Mouse (Mus musculus): Measurements from ENCODE around the gene Atp2a2. TPM values are rescaled to one million over a fixed set of nuclear protein-coding genes. Genes with fewer than 3 reads are reported as not detected.
"Not testable (repeated sequence)": the region's sequence is repeated elsewhere in the genome, so short reads cannot be mapped to it uniquely, and the experiment has no call there.

Gene Atp2a2
- total RNA-seq, 2 experiments from 2014 or later = 213 to 317 TPM

DNA sequence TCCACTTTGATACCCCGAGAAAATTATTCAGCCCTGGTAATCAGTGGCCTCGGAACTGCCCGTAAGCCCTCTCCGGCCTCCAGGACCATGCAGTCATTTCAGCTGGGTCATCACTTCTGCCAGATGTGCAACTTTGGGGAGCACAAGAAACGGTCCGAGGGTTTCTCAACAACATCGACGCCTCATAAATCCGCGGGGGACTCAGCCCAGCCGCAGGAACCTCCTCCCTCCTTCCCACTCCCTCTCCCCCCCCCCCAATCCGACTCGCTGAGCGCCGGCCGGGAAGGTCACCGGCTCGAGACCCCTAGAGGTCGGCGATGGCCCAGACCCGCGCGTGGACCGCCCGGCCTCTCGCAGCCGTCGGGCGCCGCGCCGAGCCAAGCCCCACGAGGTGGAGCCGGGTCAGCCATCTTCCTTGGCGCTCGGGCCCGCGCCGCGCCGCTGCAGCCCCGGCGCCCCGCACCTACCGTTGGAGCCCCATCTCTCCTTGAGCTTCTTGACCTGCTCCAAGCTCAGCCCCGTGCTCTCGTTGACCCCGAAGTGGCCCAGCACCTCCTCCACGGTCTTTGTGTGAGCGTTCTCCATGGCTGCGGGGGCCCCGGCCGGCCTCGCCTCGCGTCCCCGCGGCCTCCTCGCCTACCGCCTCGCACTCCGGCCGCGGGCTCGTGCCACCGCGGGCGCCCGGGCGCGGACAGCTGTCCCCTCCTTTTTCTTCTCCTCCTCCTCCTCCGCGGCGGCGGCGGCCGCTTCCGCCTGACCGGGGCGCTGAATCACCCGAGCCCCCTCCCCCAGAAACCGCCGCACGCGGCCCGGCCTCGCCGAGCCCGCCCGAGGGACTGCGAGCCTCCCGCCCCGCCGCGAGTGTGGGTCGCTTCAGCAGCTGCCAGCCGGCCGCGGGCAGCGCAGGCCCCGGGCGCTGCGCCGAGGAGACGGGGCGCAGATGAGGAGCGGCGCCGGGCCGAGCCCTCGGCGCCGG is 636 bp downstream of the Atp2a2 start:
- peak; percentile 77 for DNase-seq
- intact Hi-C loops (cut with DNase I; ENCODE audit: low total_unique reads) = no loop called here

GRCm38 (mm10) chr5:122500563-122500962 is 1.5 kb downstream of the Atp2a2 start:
- intact Hi-C loops (cut with DNase I; ENCODE audit: low total_unique reads) = no loop called here
- DNase-seq = no peak

DNA sequence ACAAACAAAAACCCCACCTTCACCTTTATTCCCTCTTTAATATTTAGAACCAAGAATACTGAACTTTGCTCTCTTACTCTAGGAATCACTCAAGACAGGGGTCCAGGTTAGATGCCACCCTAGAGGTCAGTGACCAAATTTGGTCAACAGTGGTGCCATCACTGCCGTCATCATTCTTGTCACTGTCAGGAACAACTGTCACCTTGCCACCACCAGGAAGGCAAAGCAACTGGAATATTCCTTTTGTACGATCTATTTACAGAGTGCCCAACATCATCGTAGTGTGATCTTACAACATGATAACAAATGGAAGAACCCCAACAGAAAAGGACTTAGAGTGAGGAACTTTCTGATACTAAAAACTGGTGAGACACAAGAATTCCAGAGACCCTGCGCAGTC is 1.9 kb downstream of the Atp2a2 start:
- no peak for DNase-seq
- intact Hi-C loops (cut with DNase I; ENCODE audit: low total_unique reads) = no loop called here

DNA sequence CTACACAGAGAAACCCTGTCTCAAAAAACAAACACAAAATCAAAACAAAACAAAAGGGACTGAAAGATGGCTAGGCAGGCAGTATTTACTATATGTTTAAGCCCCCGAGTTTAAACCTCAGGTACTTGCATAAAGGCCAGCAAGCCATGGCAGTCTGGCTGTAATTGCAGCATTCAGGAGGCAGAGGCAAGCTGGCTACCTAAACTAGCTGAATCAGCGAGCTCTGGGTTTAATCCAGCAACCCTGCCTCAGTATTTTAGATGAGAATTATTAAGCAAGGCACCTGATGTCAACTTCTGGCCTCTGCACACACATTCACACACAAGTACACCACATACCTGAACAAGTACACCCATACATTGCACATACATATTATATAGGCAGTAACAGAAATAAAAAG is 4.0 kb downstream of the Atp2a2 start:
- intact Hi-C loops (cut with DNase I; ENCODE audit: low total_unique reads) = no loop called here
- no peak for DNase-seq

DNA sequence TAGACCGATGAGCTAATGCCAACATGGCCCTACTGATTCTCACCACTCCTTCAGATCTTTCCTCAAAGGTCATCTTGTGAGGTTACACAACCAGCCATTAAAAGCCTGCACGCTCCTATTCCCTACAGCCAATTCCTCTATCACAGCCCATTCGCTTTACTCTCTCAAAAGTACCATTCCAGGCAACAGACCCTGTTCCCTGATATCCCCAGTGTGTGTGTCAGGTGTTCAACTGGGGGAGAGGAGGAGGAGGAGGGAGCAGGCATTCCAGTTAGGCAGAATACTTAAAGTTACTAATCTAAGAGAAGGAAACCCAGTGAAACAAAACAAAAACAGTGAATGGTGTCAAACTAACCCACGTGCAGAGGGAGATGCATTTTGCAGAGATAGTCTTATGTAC is 5.0 kb downstream of the Atp2a2 start:
- DNase-seq = no peak
- intact Hi-C loops (cut with DNase I; ENCODE audit: low total_unique reads) = no loop called here

GRCm38 (mm10) chr5:122494449-122494848 is 7.6 kb downstream of the Atp2a2 start:
- intact Hi-C loops (cut with DNase I; ENCODE audit: low total_unique reads) = no loop called here
- DNase-seq = no peak

- no peak for DNase-seq
- intact Hi-C loops (cut with DNase I; ENCODE audit: low total_unique reads) = no loop called here
These were observed 9.0 kb downstream of the Atp2a2 start for GRCm38 (mm10) chr5:122493035-122493434.

GRCm38 (mm10) chr5:122491385-122491784 is 10.6 kb downstream of the Atp2a2 start:
- intact Hi-C loops (cut with DNase I; ENCODE audit: low total_unique reads) = no loop called here

GRCm38 (mm10) chr5:122490148-122490547 is 11.9 kb downstream of the Atp2a2 start:
- intact Hi-C loops (cut with DNase I; ENCODE audit: low total_unique reads) = no loop called here
- DNase-seq = no peak

More at GRCm38 (mm10) chr5:122491385-122491784, 10.6 kb downstream of the Atp2a2 start:
- DNase-seq = no peak

DNA sequence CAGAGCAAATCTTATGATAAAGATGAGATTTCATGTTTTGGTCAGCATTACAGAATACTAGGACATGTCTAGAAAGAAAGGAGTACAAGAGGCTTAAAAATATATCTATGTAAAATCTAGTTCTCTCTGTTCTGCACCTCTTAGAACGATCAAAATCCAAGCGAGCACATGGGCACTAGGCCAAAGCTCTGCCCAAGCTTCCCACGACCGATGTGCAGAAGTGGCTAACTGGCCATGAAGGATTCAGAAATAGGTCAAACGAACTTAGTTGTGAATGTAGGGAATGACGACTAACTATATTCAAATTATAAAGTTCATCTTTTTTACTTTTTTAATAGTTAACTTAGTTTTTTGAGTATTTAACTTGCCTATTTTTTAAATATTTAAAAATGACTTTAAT is 14.2 kb downstream of the Atp2a2 start:
- DNase-seq = no peak
- intact Hi-C loops (cut with DNase I; ENCODE audit: low total_unique reads) = no loop called here

- intact Hi-C loops (cut with DNase I; ENCODE audit: low total_unique reads); DNase-seq: not testable (repeated sequence)
These were observed 15.8 kb downstream of the Atp2a2 start for GRCm38 (mm10) chr5:122486243-122486642.

GRCm38 (mm10) chr5:122482733-122483391 is 19.2 kb downstream of the Atp2a2 start:
- intact Hi-C loops (cut with DNase I; ENCODE audit: low total_unique reads) = no loop called here
- DNase-seq = no peak

GRCm38 (mm10) chr5:122481844-122482243 is 20.2 kb downstream of the Atp2a2 start:
- DNase-seq = no peak
- intact Hi-C loops (cut with DNase I; ENCODE audit: low total_unique reads) = no loop called here

GRCm38 (mm10) chr5:122479131-122479530 is 22.9 kb downstream of the Atp2a2 start:
- DNase-seq = no peak
- intact Hi-C loops (cut with DNase I; ENCODE audit: low total_unique reads) = no loop called here

- intact Hi-C loops (cut with DNase I; ENCODE audit: low total_unique reads) = no loop called here
- no peak for DNase-seq
These were observed 24.5 kb downstream of the Atp2a2 start for GRCm38 (mm10) chr5:122477492-122477891.

- intact Hi-C loops (cut with DNase I; ENCODE audit: low total_unique reads) = no loop called here
- no peak for DNase-seq
These were observed 25.9 kb downstream of the Atp2a2 start for GRCm38 (mm10) chr5:122476078-122476477.

- DNase-seq = no peak
- intact Hi-C loops (cut with DNase I; ENCODE audit: low total_unique reads) = no loop called here
These were observed 27.2 kb downstream of the Atp2a2 start for GRCm38 (mm10) chr5:122474643-122475363.

GRCm38 (mm10) chr5:122471658-122472057 is 30.4 kb downstream of the Atp2a2 start:
- intact Hi-C loops (cut with DNase I; ENCODE audit: low total_unique reads) = no loop called here
- no peak for DNase-seq

GRCm38 (mm10) chr5:122461431-122461830 is 40.6 kb downstream of the Atp2a2 start:
- intact Hi-C loops (cut with DNase I; ENCODE audit: low total_unique reads) = no loop called here

GRCm38 (mm10) chr5:122460656-122461055 is 41.4 kb downstream of the Atp2a2 start:
- intact Hi-C loops (cut with DNase I; ENCODE audit: low total_unique reads) = no loop called here
- DNase-seq = no peak

More at GRCm38 (mm10) chr5:122461431-122461830, 40.6 kb downstream of the Atp2a2 start:
- DNase-seq = no peak

Data from gastrocnemius, postnatal 14 days (tissue).